Mouse (Mus musculus): ENCODE results near the gene Serpinb1a. TPM values are rescaled to one million over a fixed set of nuclear protein-coding genes. Genes with fewer than 3 reads are reported as not detected.

The Serpinb1a gene
- polyA plus RNA-seq, 1 experiment from 2014 or later: 9.3 TPM

DNA sequence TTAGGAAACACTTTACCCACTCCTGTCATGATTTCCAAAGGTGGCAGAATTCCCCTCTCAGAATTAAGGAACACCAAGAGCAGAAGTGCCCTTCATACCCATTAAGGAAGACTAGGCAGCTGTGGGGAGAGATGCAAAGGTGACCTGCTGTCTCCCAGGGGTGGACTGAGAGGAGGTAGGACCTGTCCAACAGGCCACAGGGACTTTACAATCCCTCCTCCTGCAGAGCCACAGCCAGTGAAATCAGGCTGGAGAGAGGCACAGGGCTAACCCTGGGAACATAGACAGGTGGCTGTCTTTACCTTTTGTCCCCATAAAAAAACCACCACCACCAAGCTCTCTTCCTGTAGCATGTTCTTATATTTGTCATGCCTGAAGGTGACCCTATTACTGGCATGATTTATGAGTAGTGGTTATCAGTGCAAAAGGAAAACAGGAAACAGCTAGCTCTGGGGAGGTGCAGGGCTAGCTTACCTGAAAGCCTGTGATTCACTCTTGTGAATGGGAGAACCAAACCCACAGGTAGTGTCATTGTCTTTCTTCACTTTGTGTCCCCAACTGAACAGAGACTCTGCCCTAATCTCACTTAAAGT lies 1.4 kb downstream of the Serpinb1a start:
- Histone ChIP-seq H3K36me3 (ENCODE audit: control insufficient read depth, insufficient read depth, low read length) (no peaks in the 10 kb centered on the region), H3K9me3 (ENCODE audit: control insufficient read depth, low read length) (no peaks in the 10 kb centered on the region), H3K27ac (ENCODE audit: low read length) (no peak overlapping the region), H3K27me3 (ENCODE audit: control insufficient read depth, insufficient read depth, low read depth, low read length) (no peaks in the 10 kb centered on the region), H3K9ac (ENCODE audit: low read length) (no peak overlapping the region), H3K4me2 (ENCODE audit: low read depth, low read length) (no peak overlapping the region), H3K4me3 (ENCODE audit: low read length) (no peak overlapping the region), H3K4me1 (replicated peaks; ENCODE audit: control insufficient read depth, insufficient read depth, low read length) (peaks cover 15% of the 10 kb centered on the region)
- no peak for ATAC-seq (ENCODE audit: low read depth)

DNA sequence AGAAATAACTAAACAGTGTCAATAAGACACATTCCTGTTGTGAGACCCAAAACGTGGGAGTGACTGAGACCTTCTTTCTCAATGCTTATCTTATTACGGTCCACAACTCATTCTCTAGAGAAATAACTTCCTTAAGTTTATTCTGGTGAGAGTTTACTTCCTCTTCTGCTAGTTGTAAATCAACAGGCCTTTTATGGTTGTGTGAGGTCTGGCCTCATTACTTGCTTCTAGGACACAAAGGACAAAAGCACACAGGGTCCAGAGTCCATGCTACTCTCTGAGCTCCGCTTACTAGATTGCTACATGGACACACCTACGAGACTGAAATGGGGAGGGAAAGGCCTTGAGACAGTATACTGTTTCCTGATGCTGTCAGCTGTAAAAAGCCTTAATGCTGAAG lies 1.9 kb downstream of the Serpinb1a start:
- 50% methylated on average over 4 of the region's 4 CpGs for WGBS

DNA sequence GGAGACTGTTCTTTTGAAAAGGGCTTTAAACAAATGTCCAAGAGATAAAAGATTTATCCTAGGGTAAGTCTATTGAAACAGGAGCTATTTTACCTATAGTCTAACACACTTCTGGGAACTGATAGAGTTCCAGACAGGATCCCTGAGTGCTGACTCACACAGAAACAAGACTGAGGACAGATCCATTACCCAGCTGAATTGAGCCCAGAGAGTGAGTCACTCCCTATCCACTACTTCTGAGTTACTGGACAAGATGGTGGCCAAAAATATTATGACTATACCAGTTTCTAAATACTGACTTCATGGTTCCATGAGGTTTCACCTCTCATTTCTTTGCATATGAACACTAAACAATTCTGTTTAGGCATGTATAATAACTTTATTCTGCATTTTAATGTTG lies 4.8 kb downstream of the Serpinb1a start:
- Histone ChIP-seq H3K27ac (ENCODE audit: low read length) (no peak overlapping the region), H3K4me3 (ENCODE audit: low read length) (no peak overlapping the region), H3K36me3 (ENCODE audit: control insufficient read depth, insufficient read depth, low read length) (no peaks in the 10 kb centered on the region), H3K9me3 (ENCODE audit: control insufficient read depth, low read length) (no peaks in the 10 kb centered on the region), H3K4me1 (replicated peaks; ENCODE audit: control insufficient read depth, insufficient read depth, low read length) (peaks cover 15% of the 10 kb centered on the region), H3K27me3 (ENCODE audit: control insufficient read depth, insufficient read depth, low read depth, low read length) (no peaks in the 10 kb centered on the region), H3K9ac (ENCODE audit: low read length) (no peak overlapping the region), H3K4me2 (ENCODE audit: low read depth, low read length) (no peak overlapping the region)
- no peak for ATAC-seq (ENCODE audit: low read depth)

More for the DNA sequence above, 1.9 kb downstream of the Serpinb1a start:
- Histone ChIP-seq H3K9me3 (ENCODE audit: control insufficient read depth, low read length) (no peaks in the 10 kb centered on the region), H3K4me1 (replicated peaks; ENCODE audit: control insufficient read depth, insufficient read depth, low read length) (peaks cover 15% of the 10 kb centered on the region), H3K4me2 (ENCODE audit: low read depth, low read length) (no peak overlapping the region), H3K27me3 (ENCODE audit: control insufficient read depth, insufficient read depth, low read depth, low read length) (no peaks in the 10 kb centered on the region), H3K27ac (ENCODE audit: low read length) (no peak overlapping the region), H3K4me3 (ENCODE audit: low read length) (no peak overlapping the region), H3K36me3 (ENCODE audit: control insufficient read depth, insufficient read depth, low read length) (no peaks in the 10 kb centered on the region), H3K9ac (ENCODE audit: low read length) (no peak overlapping the region)
- ATAC-seq (ENCODE audit: low read depth): no peak

DNA sequence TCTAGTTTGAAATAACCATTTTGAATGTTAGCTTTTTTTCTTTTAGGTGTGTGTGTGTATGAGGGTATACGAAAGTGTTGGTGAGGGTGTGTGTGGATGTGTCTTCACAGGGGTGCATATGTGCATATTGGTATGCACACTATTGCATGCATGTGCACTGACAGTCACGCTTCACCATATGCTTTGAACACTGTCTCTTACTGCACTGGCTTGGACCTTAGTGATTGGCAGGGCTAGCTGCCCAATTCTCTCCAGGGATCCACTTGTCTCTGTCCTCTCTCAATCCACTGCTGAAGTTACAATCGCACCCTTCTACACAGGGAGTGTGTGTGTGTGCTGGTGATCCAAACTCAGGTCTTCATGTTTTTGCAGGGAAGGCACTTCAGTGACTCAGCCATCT lies 9.6 kb downstream of the Serpinb1a start:
- Histone ChIP-seq H3K4me1 (replicated peaks; ENCODE audit: control insufficient read depth, insufficient read depth, low read length) (no peaks in the 10 kb centered on the region), H3K4me2 (ENCODE audit: low read depth, low read length) (no peak overlapping the region), H3K27me3 (ENCODE audit: control insufficient read depth, insufficient read depth, low read depth, low read length) (no peaks in the 10 kb centered on the region), H3K36me3 (ENCODE audit: control insufficient read depth, insufficient read depth, low read length) (no peaks in the 10 kb centered on the region), H3K27ac (ENCODE audit: low read length) (no peak overlapping the region), H3K4me3 (ENCODE audit: low read length) (no peak overlapping the region), H3K9ac (ENCODE audit: low read length) (no peak overlapping the region), H3K9me3 (ENCODE audit: control insufficient read depth, low read length) (no peaks in the 10 kb centered on the region)
- no peak for ATAC-seq (ENCODE audit: low read depth)
- WGBS: 87% methylated on average over 3 of the region's 3 CpGs

DNA sequence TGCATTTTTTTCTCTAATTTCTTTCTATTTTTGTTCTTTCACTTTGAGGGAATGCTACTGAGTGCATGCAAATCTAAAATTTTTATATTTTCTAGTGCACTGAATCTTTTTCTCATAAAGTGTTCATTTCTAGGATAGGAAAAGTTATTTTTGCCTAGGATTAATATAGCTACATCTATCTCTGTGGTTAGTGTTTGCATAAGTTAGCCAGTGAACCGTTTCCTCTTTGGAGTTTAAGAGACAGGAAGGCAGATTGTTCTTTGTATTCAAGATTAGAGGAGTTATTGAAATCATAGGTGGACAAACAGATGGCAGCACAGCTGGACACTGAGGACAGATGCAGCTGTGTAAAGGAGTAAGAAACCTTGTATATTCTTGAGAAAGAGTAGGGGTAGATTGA lies 11.7 kb downstream of the Serpinb1a start:
- Histone ChIP-seq H3K9ac (ENCODE audit: low read length) (no peak overlapping the region), H3K36me3 (ENCODE audit: control insufficient read depth, insufficient read depth, low read length) (no peaks in the 10 kb centered on the region), H3K4me2 (ENCODE audit: low read depth, low read length) (no peak overlapping the region), H3K4me1 (replicated peaks; ENCODE audit: control insufficient read depth, insufficient read depth, low read length) (no peaks in the 10 kb centered on the region), H3K9me3 (ENCODE audit: control insufficient read depth, low read length) (no peaks in the 10 kb centered on the region), H3K4me3 (ENCODE audit: low read length) (no peak overlapping the region), H3K27me3 (ENCODE audit: control insufficient read depth, insufficient read depth, low read depth, low read length) (no peaks in the 10 kb centered on the region), H3K27ac (ENCODE audit: low read length) (no peak overlapping the region)
- 20% methylated on average over 1 of the region's 1 CpGs for WGBS
- no peak for ATAC-seq (ENCODE audit: low read depth)

DNA sequence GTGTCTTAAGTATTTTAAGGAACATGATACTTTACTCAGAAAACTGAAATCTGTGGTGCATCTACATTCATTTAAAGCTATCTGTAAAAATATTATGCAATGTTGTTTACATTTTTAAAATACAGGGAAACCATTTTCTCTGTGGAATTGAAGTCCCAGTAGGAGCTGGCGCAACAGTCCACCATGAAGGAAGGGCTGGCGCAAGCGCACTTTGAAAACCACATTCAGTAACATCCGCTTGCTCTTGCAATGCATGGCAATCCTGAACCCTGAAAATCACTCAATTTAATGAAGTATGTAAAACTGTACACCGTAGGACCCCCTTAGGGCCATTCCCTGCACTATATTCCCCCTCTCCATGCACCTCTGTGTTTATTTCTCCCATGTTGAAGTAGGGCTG lies 16.5 kb downstream of the Serpinb1a start:
- H3K4me3 ChIP-seq (ENCODE audit: low read length): no peak overlapping the region
- no peak for ATAC-seq (ENCODE audit: low read depth)
- 86% methylated on average over 5 of the region's 5 CpGs for WGBS
- no peak overlapping the region for H3K4me2 ChIP-seq (ENCODE audit: low read depth, low read length)
- H3K27ac ChIP-seq (ENCODE audit: low read length): no peak overlapping the region
- no peaks in the 10 kb centered on the region for H3K9me3 ChIP-seq (ENCODE audit: control insufficient read depth, low read length)
- no peaks in the 10 kb centered on the region for H3K4me1 ChIP-seq (replicated peaks; ENCODE audit: control insufficient read depth, insufficient read depth, low read length)
- H3K36me3 ChIP-seq (ENCODE audit: control insufficient read depth, insufficient read depth, low read length): no peaks in the 10 kb centered on the region
- no peak overlapping the region for H3K9ac ChIP-seq (ENCODE audit: low read length)
- no peaks in the 10 kb centered on the region for H3K27me3 ChIP-seq (ENCODE audit: control insufficient read depth, insufficient read depth, low read depth, low read length)

DNA sequence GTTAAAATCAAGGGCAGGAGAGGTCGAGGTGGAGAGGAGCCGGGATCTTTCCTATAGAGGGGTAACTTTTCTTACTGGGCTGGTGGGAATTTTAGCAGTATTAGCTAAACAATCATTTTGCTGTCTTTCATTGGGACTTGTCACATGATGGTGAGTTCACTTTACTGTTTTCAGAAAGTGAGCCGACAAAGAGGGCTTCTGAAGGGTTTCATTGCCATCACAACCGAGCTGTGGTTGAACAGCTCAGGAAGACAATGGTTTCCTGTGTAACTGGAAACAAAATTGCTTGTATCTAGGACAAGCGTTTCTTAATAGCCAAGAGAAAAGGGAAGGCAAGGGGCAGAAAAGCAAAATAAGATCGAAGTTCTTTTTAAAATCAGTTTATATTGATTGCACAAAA lies 17.7 kb downstream of the Serpinb1a start:
- WGBS: 60% methylated on average over 6 of the region's 6 CpGs

DNA sequence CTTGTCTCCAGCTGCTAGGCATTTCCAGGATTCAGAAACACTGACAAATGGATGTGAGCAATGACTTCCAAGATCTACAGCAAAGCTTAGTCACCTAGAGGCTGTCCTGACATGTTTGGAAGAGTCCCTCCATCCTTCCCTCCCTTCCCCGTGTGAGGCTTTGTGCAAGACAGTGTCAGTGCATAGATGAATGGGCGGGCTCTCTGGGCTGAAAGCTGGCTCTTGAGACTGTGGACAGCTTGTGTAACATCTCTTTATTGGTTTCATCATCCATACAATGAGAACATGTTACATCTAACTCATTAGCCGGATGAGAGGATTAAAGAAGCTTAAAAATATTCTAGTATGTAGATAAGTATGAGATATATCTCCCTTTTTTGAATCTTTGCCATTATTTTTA lies 18.2 kb downstream of the Serpinb1a start:
- H3K9ac ChIP-seq (ENCODE audit: low read length): no peak overlapping the region
- no peak for ATAC-seq (ENCODE audit: low read depth)
- H3K4me3 ChIP-seq (ENCODE audit: low read length): no peak overlapping the region
- no peaks in the 10 kb centered on the region for H3K4me1 ChIP-seq (replicated peaks; ENCODE audit: control insufficient read depth, insufficient read depth, low read length)
- no peaks in the 10 kb centered on the region for H3K27me3 ChIP-seq (ENCODE audit: control insufficient read depth, insufficient read depth, low read depth, low read length)
- H3K27ac ChIP-seq (ENCODE audit: low read length): no peak overlapping the region
- no peaks in the 10 kb centered on the region for H3K36me3 ChIP-seq (ENCODE audit: control insufficient read depth, insufficient read depth, low read length)
- WGBS: 58% methylated on average over 3 of the region's 3 CpGs
- H3K4me2 ChIP-seq (ENCODE audit: low read depth, low read length): no peak overlapping the region
- H3K9me3 ChIP-seq (ENCODE audit: control insufficient read depth, low read length): no peaks in the 10 kb centered on the region

More for the DNA sequence above, 17.7 kb downstream of the Serpinb1a start:
- H3K27me3 ChIP-seq (ENCODE audit: control insufficient read depth, insufficient read depth, low read depth, low read length): no peaks in the 10 kb centered on the region
- no peaks in the 10 kb centered on the region for H3K9me3 ChIP-seq (ENCODE audit: control insufficient read depth, low read length)
- ATAC-seq (ENCODE audit: low read depth): no peak
- no peak overlapping the region for H3K4me2 ChIP-seq (ENCODE audit: low read depth, low read length)
- no peaks in the 10 kb centered on the region for H3K36me3 ChIP-seq (ENCODE audit: control insufficient read depth, insufficient read depth, low read length)
- no peak overlapping the region for H3K27ac ChIP-seq (ENCODE audit: low read length)
- H3K4me3 ChIP-seq (ENCODE audit: low read length): no peak overlapping the region
- no peak overlapping the region for H3K9ac ChIP-seq (ENCODE audit: low read length)
- no peaks in the 10 kb centered on the region for H3K4me1 ChIP-seq (replicated peaks; ENCODE audit: control insufficient read depth, insufficient read depth, low read length)

DNA sequence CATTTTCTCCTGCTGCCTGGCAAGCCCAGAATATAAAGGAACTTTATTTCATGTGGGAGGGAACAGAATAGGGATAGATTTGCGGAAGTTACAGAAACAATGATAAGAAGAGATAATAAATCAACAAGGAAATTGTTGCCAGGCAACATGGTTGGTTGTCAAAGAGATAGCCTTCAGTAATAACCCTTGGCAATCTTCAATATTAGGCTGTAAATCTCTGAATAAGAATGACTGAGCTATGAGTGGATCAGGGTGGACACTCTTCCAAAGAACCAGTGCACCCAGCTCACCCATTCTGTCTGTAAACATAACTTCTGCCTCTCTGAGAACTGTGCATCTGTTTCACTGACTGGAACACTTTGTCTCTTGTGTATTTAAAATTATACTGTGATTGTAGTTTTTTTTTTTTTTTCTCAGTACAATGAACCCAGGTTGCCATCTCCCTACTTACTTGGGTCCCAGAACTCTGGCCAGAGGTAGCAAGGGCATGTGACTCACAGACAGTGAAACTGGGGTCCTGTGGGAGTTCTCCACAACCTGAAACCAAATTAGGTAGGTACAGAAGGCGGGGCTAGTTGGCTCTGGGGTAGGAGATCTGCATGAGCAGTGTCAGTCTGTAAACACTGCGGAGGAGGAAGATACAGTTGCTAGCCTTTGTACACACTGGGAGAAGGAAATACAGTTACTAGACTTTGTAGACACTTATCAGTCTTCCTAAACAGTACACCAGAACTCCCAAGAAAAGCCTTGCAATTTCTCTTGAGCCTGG lies 19.3 kb downstream of the Serpinb1a start:
- H3K4me1 ChIP-seq (replicated peaks; ENCODE audit: control insufficient read depth, insufficient read depth, low read length): no peaks in the 10 kb centered on the region
- H3K4me3 ChIP-seq (ENCODE audit: low read length): no peak overlapping the region
- no peak for ATAC-seq (ENCODE audit: low read depth)
- H3K9me3 ChIP-seq (ENCODE audit: control insufficient read depth, low read length): no peaks in the 10 kb centered on the region
- H3K27me3 ChIP-seq (ENCODE audit: control insufficient read depth, insufficient read depth, low read depth, low read length): no peaks in the 10 kb centered on the region
- H3K4me2 ChIP-seq (ENCODE audit: low read depth, low read length): no peak overlapping the region
- 73% methylated on average over 3 of the region's 3 CpGs for WGBS
- no peaks in the 10 kb centered on the region for H3K36me3 ChIP-seq (ENCODE audit: control insufficient read depth, insufficient read depth, low read length)
- no peak overlapping the region for H3K27ac ChIP-seq (ENCODE audit: low read length)
- no peak overlapping the region for H3K9ac ChIP-seq (ENCODE audit: low read length)

Measured in lung, embryonic 16.5 days (tissue).